13 mouse cellular contexts compared by ENCODE assay signal in genomic region chr5:65036597-65036996, GRCm38 (mm10). TPM values are rescaled to one million over a fixed set of nuclear protein-coding genes. Genes with fewer than 3 reads are reported as not detected.
DNase-seq lines count a peak whose midpoint lies in the region; ATAC-seq lines count a peak whose summit lies in the region.
"Had no signal": no experiment of that assay in that cellular context is flagged by ENCODE, and none has a peak within 500 bp of the region (broad histone marks: within the 10 kb centered on the region; RNA-seq: fewer than 3 reads in every experiment).

No protein-coding gene starts in this region.

- DNase-seq in heart, adult 11 months: peak; percentile 95
- no peak for DNase-seq in heart, postnatal 10 days
- DNase-seq in midbrain, embryonic 11.5 days (ENCODE audit: low spot score, missing footprints): peak; percentile 49
- no peak for DNase-seq in midbrain, embryonic 10.5 days (ENCODE audit: low spot score)
- peak; percentile 71 for DNase-seq in cerebellum, postnatal 25 days
- DNase-seq in adrenal gland, adult 8-10 months: no peak
- DNase-seq in adrenal gland, adult (ENCODE audit: inconsistent age in 2 of 2, low spot score in 1 of 2): no peak
- DNase-seq: adrenal gland, postnatal 36 days; embryo, embryonic 11 days; lung, adult 2 months had no signal

- no peak for ATAC-seq in midbrain, embryonic 11.5 days (ENCODE audit: low FRiP score)
- peak; percentile 68; the same call in 1 of the 2 replicates for ATAC-seq in neural tube, embryonic 14.5 days (ENCODE audit: low read depth)

- H3K9me3 ChIP-seq in midbrain, embryonic 11.5 days (ENCODE audit: control insufficient read depth, low read length): no peaks in the 10 kb centered on the region
- no peaks in the 10 kb centered on the region for H3K9me3 ChIP-seq in midbrain, embryonic 10.5 days (replicated peaks)
- no peaks in the 10 kb centered on the region for H3K9me3 ChIP-seq in neural tube, embryonic 14.5 days (ENCODE audit: control insufficient read depth, low read length)

- WGBS in midbrain, embryonic 11.5 days: 78% methylated on average over 13 of the region's 13 CpGs
- 78% methylated on average over 13 of the region's 13 CpGs for WGBS in midbrain, embryonic 10.5 days
- 58% methylated on average over 13 of the region's 13 CpGs for WGBS in neural tube, embryonic 14.5 days

- no peak overlapping the region for H3K4me3 ChIP-seq in midbrain, embryonic 11.5 days (ENCODE audit: low read depth, low read length)
- H3K4me3 ChIP-seq in midbrain, embryonic 10.5 days: no peak overlapping the region
- no peak overlapping the region for H3K4me3 ChIP-seq in neural tube, embryonic 14.5 days (ENCODE audit: low read depth, low read length)

- no peak overlapping the region for H3K4me2 ChIP-seq in midbrain, embryonic 11.5 days
- no peak overlapping the region for H3K4me2 ChIP-seq in neural tube, embryonic 14.5 days (ENCODE audit: low read depth, low read length)

- intact Hi-C loops in heart, postnatal 10 days (cut with DNase I): no loop called here

- H3K4me1 ChIP-seq in midbrain, embryonic 11.5 days (ENCODE audit: control insufficient read depth, insufficient read depth, low read length): no peaks in the 10 kb centered on the region
- no peaks in the 10 kb centered on the region for H3K4me1 ChIP-seq in midbrain, embryonic 10.5 days
- no peaks in the 10 kb centered on the region for H3K4me1 ChIP-seq in neural tube, embryonic 14.5 days (ENCODE audit: control insufficient read depth, insufficient read depth, low read length)

- H3K9ac ChIP-seq in midbrain, embryonic 11.5 days (ENCODE audit: low read length): no peak overlapping the region
- H3K9ac ChIP-seq in neural tube, embryonic 14.5 days (replicated peaks; ENCODE audit: low read depth, low read length): no peak overlapping the region

- H3K27me3 ChIP-seq in midbrain, embryonic 11.5 days (ENCODE audit: control insufficient read depth, insufficient read depth, low read length): no peaks in the 10 kb centered on the region
- no peaks in the 10 kb centered on the region for H3K27me3 ChIP-seq in midbrain, embryonic 10.5 days (ENCODE audit: low read depth, poor library complexity, severe bottlenecking)
- H3K27me3 ChIP-seq in neural tube, embryonic 14.5 days (ENCODE audit: control insufficient read depth, insufficient read depth, low read length): no peaks in the 10 kb centered on the region

- H3K27ac ChIP-seq in midbrain, embryonic 11.5 days (ENCODE audit: low read depth, low read length): no peak overlapping the region
- no peak overlapping the region for H3K27ac ChIP-seq in midbrain, embryonic 10.5 days (replicated peaks)
- H3K27ac ChIP-seq in neural tube, embryonic 14.5 days (ENCODE audit: low read depth, low read length): peak overlapping the region; percentile 22; the same call in 1 of the 2 replicates

- H3K36me3 ChIP-seq in midbrain, embryonic 11.5 days (ENCODE audit: control insufficient read depth, insufficient read depth, low read length): no peaks in the 10 kb centered on the region
- no peaks in the 10 kb centered on the region for H3K36me3 ChIP-seq in midbrain, embryonic 10.5 days
- H3K36me3 ChIP-seq in neural tube, embryonic 14.5 days (ENCODE audit: control insufficient read depth, insufficient read depth, low read length): no peaks in the 10 kb centered on the region

RNA-seq across cellular contexts. Expression of gene Tmem156, which starts 55.3 kb away (rescaled TPM):
- total RNA-seq in heart, postnatal 10 days (2021): under 1 TPM in 1 of 2 experiments, not detected in 1; 0.29 TPM
- 0.19 TPM in 1 of 2 replicates, not detected in the other for polyA plus RNA-seq in midbrain, embryonic 11.5 days (2014; fragmentation: Nextera tagmentation; extraction: Ambion mirVana)
- polyA plus RNA-seq in midbrain, embryonic 10.5 days (2016; fragmentation: Nextera tagmentation; extraction: Ambion mirVana): 0.15 TPM in 1 of 2 replicates, not detected in the other
- not detected in 2 replicates for polyA plus RNA-seq in neural tube, embryonic 14.5 days (2014; fragmentation: Nextera tagmentation; extraction: Ambion mirVana)
- under 1 TPM; 0.42 to 0.89 (median 0.73) TPM for total RNA-seq in adrenal gland, adult 8-10 months (2022)
- total RNA-seq: adrenal gland, postnatal 36 days had no signal
- polyA plus RNA-seq: C2C12; heart, embryonic 14.5 days had no signal

Comparison
In these comparisons a context has a peak if more than half of its experiments do, and no peak if none do; other contexts are left out.
1. DNase-seq: peak in heart, adult 11 months (single experiment), midbrain, embryonic 11.5 days (single experiment) and cerebellum, postnatal 25 days (2 of 2); none in heart, postnatal 10 days (0 of 2), midbrain, embryonic 10.5 days (single experiment), adrenal gland, adult 8-10 months (single experiment) and adrenal gland, adult (0 of 2).